Mouse (Mus musculus) ES-E14 (cell line): ENCODE data around the gene Fabp2.

Source experiments
- CHD2 ChIP-seq: IDR thresholded peaks from 2 replicates; pipeline ENCODE4 v1.6.1; 2014; ENCODE audit warnings: mild to moderate bottlenecking, low read depth, low read length, inconsistent platforms
- HCFC1 ChIP-seq: IDR thresholded peaks from 2 replicates; pipeline ENCODE4 v1.6.1; 2012; ENCODE audit warnings: low read length, inconsistent platforms, borderline replicate concordance; ENCODE audit not compliant: insufficient read depth
- MAFK ChIP-seq: IDR thresholded peaks from 2 replicates; pipeline ENCODE4 v1.6.1; 2014; ENCODE audit warnings: mild to moderate bottlenecking, low read depth, low read length, inconsistent platforms; ENCODE audit not compliant: insufficient read depth
- ZC3H11A ChIP-seq: IDR thresholded peaks from 2 replicates; pipeline ENCODE4 v1.6.1; 2012; ENCODE audit warnings: low read depth, mild to moderate bottlenecking, inconsistent platforms, low read length, borderline replicate concordance
- ZNF384 ChIP-seq: IDR thresholded peaks from 2 replicates; pipeline ENCODE4 v1.6.1; 2012; ENCODE audit warnings: low read depth, low read length, inconsistent platforms

GRCm38 (mm10) chr3:122868270-122868669 is 26.6 kb upstream of the Fabp2 start:
- TF ChIP-seq CHD2 = no peak
- no peak for TF ChIP-seq ZC3H11A
- no peak for TF ChIP-seq ZNF384
- no peak for TF ChIP-seq HCFC1
- no peak for TF ChIP-seq MAFK
